Mouse (Mus musculus) spleen, adult 18-20 months (tissue): ENCODE data around the gene Basp1.

Experiments used
- DNase-seq, 2 experiments: peaks; one replicate each; pipeline ENCODE4 v3.0.0; 2022; ENCODE audit warnings: mixed read lengths in 2 of 2

Basp1 gene

GRCm38 (mm10) chr15:25415958-25416357 lies 2.4 kb upstream of the Basp1 start:
- no peak for DNase-seq

- peak; percentile 48 to 79 for DNase-seq
These were observed 1.2 kb upstream of the Basp1 start for GRCm38 (mm10) chr15:25414747-25415119.

GRCm38 (mm10) chr15:25414011-25414746 lies 615 bp upstream of the Basp1 start:
- DNase-seq: peak; percentile 8 to 38

GRCm38 (mm10) chr15:25412761-25413261 lies 753 bp downstream of the Basp1 start:
- peak in 1 of 2 experiments; percentile 20 for DNase-seq

- peak in 1 of 2 experiments; percentile 20 for DNase-seq
These were observed 1.4 kb downstream of the Basp1 start for GRCm38 (mm10) chr15:25412171-25412641.

- no peak for DNase-seq
These were observed 2.1 kb downstream of the Basp1 start for GRCm38 (mm10) chr15:25411461-25411860.

- DNase-seq: no peak
These were observed 7.6 kb downstream of the Basp1 start for GRCm38 (mm10) chr15:25405926-25406325.

- no peak for DNase-seq
These were observed 9.7 kb downstream of the Basp1 start for GRCm38 (mm10) chr15:25403879-25404278.

- DNase-seq: no peak
These were observed 11.6 kb downstream of the Basp1 start for GRCm38 (mm10) chr15:25402001-25402400.

- DNase-seq: no peak
These were observed 13.3 kb downstream of the Basp1 start for GRCm38 (mm10) chr15:25400276-25400675.

GRCm38 (mm10) chr15:25395912-25396590 lies 17.5 kb downstream of the Basp1 start:
- no peak for DNase-seq

GRCm38 (mm10) chr15:25392525-25393099 lies 21.0 kb downstream of the Basp1 start:
- DNase-seq: no peak

GRCm38 (mm10) chr15:25391210-25391609 lies 22.4 kb downstream of the Basp1 start:
- no peak for DNase-seq

- no peak for DNase-seq
These were observed 26.0 kb downstream of the Basp1 start for GRCm38 (mm10) chr15:25387572-25387971.

- no peak for DNase-seq
These were observed 33.5 kb downstream of the Basp1 start for GRCm38 (mm10) chr15:25380051-25380450.

GRCm38 (mm10) chr15:25378707-25379106 lies 34.9 kb downstream of the Basp1 start:
- DNase-seq: no peak

GRCm38 (mm10) chr15:25376914-25377313 lies 36.6 kb downstream of the Basp1 start:
- no peak for DNase-seq

- no peak for DNase-seq
These were observed 40.1 kb downstream of the Basp1 start for GRCm38 (mm10) chr15:25373486-25373885.

- no peak for DNase-seq
These were observed 44.0 kb downstream of the Basp1 start for GRCm38 (mm10) chr15:25369522-25369921.

GRCm38 (mm10) chr15:25365503-25365902 lies 48.1 kb downstream of the Basp1 start:
- no peak for DNase-seq

- no peak for DNase-seq
These were observed 48.6 kb downstream of the Basp1 start for GRCm38 (mm10) chr15:25364819-25365463.

- no peak for DNase-seq
These were observed 49.3 kb downstream of the Basp1 start for GRCm38 (mm10) chr15:25364160-25364818.

- DNase-seq: no peak
These were observed 49.9 kb downstream of the Basp1 start for GRCm38 (mm10) chr15:25363636-25364035.
